Mouse (Mus musculus): ENCODE measurements around the gene Samsn1. TPM values are rescaled to one million over a fixed set of nuclear protein-coding genes. Genes with fewer than 3 reads are reported as not detected.

Samsn1 gene
- 1.5 and 3.7 TPM in 2 replicates for polyA plus RNA-seq (2012; ENCODE audit: low replicate concordance)

GRCm38 (mm10) chr16:76022181-76022580 is at the start of gene Samsn1:
Samsn1 (minus strand) TSS chr16:76022281.

All from hematopoietic multipotent progenitor cell, adult 10-12 weeks (in vitro differentiated cells).